Mouse (Mus musculus) spleen, postnatal 14 days (tissue): ENCODE data around the gene Rinl.
A peak's percentile ranks its signal among the peaks of the same experiment; 100 is the strongest.

Experiments
- DNase-seq, 2 experiments: peaks; one replicate each; pipeline ENCODE4 v3.0.0; 2021 to 2022; ENCODE audit warnings: low spot score in 2 of 2

Rinl gene

DNA sequence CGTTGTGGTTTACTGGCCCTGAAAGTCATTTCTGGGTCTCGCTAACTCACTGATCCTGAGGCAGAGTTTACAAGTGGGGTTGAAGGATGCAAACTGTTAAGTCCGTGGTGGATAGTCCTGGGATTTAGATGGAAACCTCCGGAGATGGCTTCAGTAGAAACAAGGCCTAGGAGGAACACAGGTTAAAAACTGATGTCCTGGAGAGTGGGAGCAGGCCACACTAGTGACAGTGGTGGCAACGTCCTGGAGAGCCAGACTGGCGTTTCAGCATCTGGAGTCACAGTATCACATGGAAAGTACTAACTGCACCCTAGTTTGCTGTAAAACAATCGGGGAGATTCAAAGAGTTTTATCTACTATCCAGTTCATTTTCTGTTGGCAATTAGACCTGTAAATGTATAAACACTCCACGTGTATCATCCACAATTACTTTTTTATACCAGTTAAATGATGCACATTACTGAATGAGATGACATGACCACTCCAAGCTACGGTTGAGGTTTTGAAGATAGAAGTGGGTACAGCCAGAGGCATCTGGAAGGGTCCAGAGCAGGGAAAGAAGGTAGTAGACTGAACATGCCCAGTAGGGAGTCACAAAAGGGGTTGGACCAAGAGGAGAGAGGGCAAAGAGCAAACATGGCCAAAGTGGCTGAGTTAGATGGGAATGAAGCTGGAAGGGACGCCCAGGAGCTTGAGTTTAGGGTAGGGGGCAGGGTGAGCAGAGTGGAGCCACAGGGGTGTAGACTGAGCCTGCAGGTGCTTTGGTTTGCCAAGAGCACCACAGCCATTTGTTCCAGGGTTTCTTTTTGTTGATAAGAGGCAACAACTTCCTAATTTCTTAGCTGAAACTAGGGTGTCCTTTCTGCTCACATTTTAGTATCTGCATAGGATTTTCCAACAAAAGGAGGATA lies 34.5 kb downstream of the Rinl start:
- no peak for DNase-seq

DNA sequence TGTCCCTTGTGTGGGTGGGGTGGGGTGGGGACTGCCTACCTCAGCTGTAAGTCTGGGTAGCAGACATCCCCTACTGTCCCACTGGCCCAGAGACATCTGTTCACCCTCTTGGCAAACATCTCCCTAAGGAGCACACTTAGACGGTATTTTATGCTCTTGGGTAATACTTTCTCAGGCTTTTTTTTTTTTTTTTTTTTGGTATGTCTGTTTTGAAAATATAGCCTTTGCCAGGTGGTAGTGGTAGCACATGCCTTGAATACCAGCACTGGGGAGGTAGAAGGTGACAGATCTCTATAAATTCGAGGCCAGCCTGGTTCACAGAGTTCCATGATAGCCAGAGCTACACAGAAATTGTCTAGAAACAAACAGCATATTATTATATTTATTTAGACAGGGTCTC lies 35.2 kb downstream of the Rinl start:
- DNase-seq: no peak

DNA sequence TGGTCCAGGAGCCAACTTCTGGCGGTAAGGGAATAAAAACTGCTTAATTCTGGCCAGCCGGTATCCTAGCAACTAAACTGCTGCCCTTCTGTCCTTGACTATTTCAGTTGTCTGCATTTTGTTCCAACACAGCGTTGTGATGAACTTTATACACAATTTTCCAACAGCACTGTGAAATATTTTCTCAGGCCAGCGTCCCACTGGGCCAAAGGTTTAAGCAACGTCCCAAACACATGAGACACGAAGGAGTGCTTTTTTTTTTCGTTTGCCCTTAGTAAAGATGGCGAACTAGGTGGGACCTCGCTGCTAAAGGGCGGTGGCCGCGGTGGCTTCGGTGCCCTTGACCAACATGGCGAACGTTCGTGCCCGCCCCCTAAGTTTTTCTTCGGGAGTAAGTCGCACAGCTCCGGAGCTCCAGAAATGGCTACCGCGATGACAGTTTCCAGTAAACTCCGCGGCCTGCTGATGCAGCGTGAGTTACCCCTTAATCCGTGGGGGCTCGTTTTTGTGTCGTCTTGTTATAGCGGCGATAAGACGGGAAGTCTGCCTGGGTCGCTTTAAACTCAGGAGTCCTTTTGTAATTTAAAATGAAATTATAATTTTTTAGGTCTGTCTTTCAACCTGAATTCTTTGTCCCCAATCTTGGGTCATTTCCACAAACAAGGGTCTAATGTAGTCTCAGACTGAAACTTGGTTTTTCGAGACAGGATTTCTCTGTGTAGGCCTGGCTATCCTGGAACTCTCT lies 36.3 kb downstream of the Rinl start, which contains the start of gene Ech1:
TSS of gene Ech1 (plus strand) at position 277 of the 745 bp plus-strand sequence.
- peak; percentile 80 to 85 for DNase-seq

DNA sequence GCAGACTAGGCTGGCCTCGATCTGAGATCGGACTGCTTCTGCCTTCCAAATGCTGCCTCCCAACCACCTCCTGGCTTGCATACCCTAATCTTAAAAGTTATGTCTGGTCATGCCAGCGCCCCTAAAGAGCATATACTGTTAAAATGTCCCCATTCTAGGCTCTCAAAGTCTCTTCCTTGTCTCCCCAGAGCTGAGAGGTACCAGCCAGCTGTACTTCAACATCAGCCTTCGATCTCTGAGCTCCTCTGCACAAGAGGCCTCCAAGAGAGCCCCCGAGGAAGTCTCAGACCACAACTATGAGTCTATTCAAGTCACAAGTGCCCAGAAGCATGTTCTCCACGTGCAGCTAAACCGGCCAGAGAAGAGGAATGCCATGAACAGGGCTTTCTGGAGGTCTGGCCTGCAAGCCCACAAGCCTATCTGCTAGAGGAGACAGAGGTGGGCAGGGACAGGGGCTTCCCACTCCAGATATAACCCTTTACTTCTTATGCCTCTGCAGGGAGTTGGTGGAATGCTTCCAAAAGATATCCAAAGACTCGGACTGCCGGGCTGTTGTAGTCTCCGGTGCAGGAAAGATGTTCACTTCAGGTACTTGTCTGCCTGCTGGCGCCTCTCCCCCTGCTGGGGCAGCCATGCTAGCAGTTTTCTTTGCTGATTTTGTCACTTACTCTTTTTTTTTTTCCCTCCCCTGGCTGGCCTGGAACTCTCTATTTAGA lies 37.1 kb downstream of the Rinl start:
- no peak for DNase-seq

DNA sequence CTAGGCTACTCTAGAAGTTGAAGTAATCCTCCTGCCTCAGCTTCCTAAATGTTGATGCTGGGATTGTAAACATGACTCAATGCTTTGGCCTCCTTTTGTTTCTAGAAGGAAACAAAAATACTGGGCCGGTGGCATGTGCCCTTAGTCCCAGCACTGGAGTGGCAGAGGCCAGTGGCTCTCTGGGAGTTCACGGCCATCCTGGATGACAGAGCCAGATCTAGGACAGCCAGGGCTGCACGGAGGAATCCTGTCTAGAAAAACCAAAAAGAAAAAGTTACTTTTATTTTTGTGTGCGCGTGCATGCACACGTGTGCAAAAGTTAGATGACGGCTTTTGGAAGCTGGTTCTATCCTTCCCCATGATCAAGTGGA lies 37.6 kb downstream of the Rinl start:
- no peak for DNase-seq

DNA sequence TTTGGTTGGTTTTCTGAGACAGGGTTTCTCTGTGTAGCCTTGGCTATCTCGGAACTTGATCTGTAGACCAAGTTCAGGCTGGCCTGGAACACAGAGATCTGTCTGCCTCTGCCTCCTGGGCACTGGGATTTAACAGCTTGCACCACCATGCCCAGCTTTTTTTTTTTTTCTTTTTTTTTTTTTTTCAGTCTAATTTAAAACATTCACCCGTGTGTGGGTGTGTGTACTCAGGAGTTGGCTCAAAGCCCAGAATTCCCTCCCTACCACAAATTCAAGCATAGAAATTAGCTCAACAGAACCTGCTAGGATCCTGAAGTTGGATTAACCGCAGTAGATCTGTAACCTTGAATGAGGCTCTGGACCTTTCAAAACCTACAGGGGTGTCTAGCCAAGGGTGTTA lies 38.6 kb downstream of the Rinl start:
- DNase-seq: no peak

DNA sequence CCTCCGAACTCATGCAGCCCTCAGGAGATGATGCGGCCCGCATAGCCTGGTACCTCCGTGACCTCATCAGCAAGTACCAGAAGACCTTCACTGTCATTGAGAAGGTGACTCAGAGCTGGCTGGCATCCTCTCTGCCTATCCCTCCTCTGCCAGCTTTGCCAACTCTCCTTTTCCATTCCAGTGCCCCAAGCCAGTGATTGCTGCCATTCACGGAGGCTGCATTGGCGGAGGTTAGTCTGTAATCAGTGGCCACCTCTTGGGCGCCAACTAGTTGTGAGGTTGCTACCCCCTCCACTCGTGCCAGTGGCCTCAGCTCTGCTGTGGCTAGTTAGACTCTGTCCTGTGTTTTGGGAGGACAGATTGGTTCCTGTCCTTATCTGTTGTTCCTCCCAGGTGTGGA lies 41.1 kb downstream of the Rinl start:
- DNase-seq: no peak

DNA sequence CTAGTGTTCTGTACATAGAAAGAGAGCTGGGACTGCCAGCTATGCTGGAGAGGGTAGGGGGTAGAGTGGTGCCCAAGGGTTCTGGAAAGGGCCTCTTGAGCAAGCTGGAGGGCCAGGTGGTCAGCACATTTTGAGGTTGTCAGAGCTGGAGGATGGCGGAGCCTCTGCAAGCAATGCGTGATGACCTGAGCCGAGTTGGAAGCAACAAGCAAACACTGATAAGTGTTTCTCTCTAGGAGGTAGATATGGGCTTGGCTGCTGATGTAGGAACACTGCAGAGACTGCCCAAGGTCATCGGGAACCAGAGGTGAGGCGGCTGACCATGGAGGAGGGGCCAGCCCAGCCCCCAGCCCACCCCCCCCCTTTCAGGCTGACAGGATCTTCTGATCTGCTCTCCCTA lies 42.2 kb downstream of the Rinl start:
- DNase-seq: no peak

DNA sequence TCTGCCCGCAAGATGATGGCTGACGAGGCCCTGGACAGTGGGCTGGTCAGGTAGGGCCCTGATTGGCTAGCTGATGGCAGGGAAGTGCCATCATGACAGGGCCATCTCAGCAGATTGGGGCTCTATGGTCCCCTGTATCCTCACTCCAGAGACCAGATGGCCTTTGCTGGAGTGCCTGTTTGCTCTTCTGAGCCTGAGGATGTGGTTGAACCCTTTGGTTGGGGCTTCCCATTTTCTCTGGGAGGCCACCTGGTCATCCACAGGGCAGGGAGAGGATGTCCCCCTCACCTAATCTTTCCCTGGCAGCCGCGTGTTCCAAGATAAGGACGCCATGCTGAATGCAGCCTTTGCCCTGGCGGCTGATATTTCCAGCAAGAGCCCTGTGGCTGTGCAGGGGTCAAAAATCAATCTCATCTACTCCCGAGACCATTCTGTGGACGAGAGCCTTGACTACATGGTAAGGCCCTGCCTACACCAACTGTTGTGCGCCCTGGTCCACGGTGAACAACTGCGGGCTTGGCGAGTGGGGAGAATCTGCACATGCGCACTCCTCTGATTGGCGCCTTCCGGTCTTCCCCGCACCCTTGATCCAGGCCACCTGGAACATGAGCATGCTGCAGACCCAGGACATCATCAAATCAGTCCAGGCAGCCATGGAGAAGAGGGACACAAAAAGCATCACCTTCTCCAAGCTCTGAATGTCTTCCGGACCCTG lies 42.8 kb downstream of the Rinl start:
- no peak for DNase-seq

DNA sequence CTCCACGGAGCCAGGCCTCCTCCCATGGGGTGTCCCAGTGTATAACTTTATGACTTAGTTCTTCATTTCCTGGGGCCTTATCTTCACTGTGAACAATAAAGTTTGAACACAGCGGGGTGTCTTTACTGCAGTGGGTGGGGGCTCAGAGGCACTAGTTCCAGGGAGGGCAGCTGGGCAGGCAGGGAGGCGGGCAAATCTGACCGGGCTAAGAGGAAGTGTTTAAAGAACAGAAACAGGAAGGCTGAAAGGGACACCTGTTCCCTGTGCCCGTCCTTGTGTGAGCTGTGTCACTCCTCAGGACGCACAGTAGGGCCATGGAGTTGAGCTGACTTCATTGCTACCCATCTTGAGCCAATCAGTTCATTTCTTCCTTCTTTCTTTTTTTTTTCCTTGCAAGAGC lies 43.4 kb downstream of the Rinl start:
- DNase-seq: no peak

DNA sequence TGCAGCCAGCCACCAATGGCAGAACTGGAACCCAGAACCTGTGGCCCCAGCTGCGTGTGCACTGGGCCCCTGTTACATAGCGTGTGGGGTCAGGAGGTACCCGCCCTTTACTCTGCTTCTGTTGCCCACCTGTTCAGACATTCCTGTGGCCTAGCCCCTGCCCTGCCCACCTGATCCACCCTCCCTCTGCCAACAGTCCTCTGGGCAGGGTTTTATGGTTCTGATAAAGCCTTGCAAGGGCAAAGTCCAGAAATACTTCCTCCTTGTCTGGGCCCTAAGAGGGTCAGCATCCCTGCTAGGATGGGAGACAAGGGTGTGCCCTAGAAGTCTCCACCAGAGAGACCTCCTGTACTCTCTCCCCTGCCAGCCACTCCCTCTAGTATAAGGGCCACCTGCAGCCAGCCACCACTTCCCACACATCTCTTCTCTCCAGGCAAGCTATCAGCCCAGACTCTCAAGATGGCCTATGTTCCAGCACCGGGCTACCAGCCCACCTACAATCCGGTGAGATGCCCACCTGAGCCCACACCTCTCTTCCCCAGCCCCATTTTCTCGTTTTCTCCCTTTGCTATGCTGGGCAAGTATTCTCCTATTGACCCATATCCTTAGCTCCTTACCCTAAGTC lies 45.1 kb downstream of the Rinl start, which contains the start of gene Lgals4:
TSS of gene Lgals4 (plus strand) at position 132 of the 625 bp plus-strand sequence.
- no peak for DNase-seq

DNA sequence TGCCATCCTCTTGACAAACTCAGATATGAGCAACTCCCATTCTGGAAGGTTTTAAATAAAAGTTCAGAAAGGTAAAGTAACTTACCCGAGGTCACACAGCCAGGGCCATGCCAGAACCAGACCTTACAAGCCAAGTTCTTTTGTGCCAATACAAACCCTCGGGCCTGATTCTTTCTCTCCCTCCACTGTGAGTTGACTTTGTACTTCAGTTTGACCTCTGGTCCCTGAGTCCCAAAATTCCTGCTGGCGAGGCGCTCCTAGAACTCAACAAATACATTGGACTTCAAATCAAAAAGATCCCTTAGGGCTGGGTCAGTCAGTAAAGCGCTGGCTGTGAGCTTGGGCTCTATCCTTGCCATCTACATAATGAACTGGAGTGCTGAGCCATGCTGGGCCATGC lies 48.2 kb downstream of the Rinl start:
- DNase-seq: no peak

DNA sequence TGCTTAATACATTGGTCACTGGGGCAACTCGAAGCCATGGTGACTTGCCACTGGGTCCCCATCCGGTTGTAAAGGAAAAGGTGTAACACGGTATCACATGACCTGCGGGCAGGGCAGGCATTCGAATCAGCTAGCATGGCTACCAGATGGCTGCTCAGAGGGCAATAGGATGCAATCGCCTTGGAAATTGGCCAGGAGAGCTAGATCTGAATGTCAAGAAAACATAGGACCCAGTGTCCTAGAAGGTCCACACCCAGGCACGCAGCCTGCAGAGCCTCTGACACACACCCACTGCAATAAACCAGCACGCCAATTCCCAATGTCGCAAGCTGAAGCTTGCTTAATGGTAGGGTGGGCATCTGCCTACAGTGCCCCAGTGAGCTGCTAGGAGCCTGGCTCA lies 49.6 kb downstream of the Rinl start:
- DNase-seq: no peak

DNA sequence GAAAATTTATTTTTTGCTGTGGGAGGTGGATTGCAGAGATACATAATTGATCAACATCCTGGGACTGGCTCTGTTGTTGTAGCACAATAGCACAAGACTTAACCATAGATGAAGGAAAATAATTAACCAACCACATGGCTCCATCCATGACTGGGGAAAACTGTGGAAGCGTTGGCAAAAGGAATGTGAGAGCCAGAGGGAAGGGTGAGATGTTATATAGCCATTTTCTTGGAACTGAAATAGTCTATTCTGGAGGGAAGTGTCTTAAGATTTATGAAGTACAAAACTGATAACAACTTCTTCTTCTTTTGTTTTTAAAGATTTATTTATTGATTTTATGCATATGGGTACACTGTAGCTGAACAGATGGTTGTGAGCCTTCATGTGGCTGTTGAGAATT lies 58.5 kb downstream of the Rinl start:
- no peak for DNase-seq
